Mouse (Mus musculus): ENCODE measurements around the gene Vps25.
A peak's percentile ranks its signal among the peaks of the same experiment; 100 is the strongest.

Gene Vps25

DNA sequence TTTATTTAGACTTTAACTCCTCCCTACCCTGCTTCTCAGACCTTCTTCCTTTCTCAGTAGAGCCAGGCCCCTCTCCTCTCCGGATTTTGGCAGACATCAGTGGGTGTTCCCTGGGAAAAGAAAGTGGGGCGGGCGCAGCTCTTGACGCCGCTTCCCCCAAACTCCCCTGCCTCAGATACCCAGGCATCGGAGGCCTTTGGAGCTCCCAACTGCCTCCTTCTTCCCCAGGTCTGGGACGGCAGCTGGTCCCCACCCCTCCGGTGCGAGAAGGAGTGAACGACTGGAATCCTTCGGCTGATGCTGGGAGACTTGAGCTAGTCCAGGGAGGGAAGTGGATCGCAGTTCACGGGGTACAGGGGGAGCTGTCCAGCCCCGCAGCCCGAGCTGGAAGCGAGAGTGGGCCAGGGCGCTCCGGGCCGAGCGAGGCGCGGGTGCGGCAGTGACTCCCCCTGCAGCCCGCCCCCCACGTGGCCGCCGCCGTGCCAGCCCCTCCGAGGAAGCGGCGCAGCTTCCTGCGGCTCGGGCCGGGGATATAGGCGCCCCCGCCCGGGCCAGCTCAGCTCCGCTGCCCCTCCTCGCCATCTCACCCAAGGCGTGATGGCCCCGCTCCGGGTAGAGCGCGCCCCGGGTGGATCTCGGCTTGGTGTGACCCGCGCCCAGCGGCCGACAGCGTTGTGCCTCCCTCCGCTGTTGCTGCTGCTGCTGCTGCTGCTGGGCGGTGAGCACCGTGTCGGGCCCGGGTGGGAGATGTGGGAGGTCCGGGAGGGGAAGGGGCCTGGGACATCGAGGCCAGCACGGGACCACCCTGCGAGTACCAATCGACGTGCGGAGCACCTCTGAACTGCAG is 7.4 kb upstream of the Vps25 start, which contains the start of gene Ramp2:
Ramp2 (plus strand) TSS at position 174 of the 847 bp plus-strand sequence.
- DNase-seq: peak; percentile 65

DNA sequence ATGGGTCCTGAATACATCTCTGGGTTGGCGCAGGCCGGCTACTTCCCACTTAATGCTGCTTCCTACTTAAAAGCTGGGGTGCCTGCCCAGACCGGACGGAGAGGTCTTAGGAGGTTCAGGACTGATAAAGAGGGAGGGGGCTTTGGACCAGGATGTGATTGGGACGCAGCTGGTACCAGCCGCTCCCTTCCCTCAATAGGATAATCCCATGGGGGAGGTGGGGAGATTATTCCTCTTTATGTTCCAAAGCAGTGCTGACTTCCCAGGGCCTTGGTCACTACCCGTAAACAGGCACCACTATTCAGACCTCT is 6.8 kb upstream of the Vps25 start:
- no peak for DNase-seq

DNA sequence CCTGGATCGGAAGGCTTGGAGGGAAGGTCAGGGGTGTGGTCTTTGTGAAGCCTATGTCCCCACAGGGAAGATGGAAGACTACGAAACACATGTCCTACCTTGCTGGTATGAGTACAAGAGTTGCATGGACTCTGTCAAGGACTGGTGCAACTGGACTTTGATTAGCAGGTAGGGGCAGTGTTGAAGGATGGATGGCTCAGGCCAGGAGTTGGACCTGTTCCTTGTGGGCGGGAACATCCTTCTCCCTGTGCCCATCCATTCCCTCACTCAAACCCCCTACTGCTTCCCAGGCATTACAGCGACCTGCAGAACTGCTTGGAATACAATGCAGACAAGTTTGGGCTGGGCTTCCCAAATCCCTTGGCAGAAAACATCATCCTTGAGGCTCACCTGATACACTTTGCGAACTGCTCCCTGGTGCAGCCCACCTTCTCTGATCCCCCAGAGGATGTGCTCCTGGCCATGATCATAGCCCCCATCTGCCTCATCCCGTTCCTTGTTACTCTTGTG is 5.9 kb upstream of the Vps25 start:
- DNase-seq: no peak

DNA sequence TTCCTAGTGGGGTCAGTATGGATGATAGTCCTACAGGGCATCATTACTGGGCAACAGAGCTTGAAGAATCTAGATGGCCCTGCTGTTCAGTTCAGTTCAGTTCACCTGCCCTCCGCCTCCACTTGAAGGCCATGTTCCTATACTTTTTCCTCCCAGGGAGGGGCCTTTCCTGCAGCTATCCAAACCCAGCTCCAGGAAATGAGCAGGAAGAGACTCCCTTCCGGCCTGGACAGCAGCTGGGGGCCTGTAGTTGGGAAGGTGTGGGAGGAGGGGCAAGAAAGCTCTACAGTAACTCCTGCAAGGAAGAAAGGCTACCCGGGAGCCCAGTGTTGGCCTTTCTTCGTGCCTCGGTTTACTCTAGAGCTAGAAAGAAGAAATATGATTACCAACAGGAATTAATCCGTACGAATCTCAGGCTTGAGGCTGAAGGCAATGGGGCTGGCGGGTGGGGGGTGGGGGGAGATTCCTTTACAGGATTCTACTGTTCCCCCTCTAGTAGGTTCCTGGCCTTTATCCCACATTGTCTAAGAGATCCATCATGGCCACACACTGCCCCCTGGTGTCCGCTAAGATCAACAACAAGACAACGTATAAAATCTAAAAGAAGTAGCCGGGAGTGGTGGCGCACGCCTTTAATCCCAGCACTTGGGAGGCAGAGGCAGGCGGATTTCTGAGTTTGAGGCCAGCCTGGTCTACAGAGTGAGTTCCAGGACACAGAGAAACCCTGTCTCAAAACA is 5.1 kb upstream of the Vps25 start:
- peak; percentile 83 for DNase-seq

DNA sequence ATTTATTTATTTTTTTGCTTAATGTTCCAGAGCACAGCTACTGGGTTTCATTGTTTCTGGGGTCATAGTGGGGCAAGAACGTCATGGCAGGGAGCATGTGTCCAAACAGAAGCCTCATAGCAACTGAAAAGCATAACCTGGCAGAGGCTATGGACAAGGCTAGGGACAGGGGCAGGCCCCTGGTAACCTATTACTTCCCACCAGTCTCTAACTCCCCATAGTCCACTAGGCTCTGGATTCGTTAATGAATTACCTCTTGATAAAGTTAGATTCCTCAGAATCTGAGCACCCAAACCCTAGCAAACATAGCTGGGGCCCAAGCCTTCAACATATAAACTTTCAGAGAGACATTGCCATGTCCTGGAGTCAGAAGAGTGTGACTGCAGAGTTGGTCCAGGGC is 2.5 kb upstream of the Vps25 start:
- DNase-seq: no peak

DNA sequence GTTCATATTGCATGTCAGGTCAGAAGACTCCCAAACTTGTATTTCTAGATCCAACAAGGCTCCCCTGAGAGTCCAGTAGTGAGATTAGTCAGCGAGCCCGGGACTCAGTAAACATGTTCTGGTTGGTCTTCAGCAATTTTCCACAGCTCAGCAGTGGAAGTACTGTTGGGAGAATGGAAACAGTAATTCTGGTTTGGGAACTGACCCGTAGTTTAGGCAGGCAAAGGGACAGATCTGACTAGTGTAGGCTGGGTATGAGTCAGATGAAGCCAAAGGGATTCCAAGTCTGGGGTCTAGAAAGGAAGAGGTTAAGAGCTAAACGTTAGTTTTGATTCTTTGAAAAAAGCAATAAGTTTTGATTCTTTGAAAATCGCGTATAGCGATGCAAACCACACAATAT is 566 bp upstream of the Vps25 start:
- no peak for DNase-seq

DNA sequence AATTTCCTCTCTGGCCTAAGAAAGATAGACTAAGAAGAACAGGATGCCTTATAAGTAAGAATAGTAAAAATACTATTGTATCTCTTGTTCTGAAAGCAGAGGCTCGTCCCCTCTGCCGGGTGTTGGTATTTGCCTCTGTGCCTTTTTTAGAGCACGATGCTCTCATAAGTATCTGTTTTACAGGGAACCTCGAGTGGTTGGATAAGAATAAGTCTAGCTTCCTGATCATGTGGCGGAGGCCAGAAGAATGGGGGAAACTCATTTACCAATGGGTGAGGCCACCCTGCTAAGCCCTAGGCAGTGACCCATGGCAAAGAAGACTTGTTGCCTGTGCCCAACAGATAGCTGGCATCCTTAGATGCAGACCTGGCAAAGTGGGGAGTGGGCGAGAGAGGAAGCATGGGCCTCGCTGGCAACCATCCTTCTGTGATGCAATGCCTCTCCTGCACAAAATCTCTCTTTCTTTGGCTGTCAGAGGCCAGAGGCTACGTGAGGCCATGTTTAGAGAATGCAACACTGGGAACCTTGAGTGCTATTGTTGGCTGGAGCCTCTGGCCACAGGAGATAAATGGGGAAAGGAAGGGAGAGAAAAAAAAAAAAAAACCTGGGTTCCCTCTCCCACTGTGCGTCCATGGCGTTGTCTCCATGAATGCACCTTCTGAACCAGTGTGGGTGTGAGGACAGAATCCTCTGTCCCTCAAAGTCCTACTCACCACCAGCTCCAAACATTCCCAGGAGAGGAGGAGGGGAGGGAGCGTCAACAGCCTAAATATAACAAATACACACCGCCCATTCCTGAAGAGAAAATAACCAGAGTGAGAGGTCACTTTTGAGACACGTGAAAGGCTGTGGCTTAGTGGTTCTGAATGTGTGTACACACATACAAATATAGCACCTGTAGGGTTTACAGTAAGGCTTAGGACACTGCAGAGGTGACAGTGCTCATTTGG is 2.6 kb downstream of the Vps25 start:
- DNase-seq: no peak

DNA sequence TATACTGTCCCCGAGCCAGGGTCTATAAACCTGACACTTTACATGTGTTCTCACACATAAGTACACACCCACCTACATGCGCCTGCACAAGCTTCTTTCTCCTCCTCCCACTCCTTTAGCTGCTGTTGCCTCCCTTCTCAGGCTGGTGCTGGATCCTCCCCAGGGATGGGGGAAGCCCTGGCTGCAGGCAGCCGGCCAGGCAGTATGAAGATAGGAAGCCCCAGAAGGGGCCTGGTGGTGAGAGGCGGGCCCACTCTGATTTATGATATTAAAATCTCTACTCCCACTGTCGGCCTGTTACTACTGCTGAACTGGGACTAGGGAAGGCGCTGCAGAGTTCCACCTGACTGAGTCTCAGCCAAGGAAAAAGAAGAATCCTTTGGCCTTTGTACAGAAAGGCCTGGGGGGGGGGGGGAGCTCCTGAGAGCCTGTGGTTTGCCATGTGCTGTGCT is 5.8 kb downstream of the Vps25 start:
- no peak for DNase-seq

DNA sequence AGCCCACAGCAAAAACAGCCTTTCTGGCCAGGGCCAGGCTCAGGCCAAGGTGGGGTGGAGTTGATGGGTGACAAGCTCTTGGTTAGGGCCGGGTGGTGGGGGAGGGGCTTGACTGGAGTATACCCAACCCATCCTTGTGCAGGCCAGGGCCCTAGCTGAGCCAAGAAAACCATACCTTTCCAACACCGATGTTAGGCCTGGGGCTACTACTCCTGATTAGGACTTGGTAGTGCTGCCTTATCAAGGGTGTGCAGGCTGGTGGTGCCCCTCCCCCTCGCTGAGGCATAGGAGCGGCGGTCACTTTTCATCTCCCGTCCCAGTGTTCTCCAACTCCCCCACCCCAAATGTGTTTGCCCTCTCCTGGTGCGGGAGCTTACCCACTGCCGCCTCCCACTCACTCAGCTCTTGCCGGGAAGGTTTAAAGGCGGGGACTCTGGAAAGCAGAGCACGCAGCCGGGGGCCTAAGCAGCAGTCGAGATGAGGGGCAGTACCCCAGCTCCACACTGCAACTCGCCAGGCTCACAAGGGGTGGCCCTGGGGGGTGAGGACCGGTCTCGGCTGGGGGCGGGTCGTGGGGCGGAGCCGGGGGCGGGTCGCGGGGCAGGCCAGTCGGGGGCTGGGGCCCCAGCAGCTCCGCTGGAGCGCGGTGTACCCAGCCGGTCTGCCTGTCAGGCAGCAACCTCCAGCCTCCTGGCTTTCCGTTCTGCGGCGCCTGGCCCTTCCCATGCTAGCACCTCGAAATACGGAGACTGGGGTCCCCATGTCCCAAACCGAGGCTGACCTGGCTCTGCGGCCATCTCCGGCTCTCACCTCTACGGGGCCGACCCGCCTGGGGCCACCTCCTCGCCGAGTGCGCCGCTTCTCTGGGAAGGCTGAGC is 6.7 kb downstream of the Vps25 start, which contains the start of gene Wnk4:
Wnk4 (plus strand) TSS at position 620 of the 878 bp plus-strand sequence.
- DNase-seq: peak; percentile 79

DNA sequence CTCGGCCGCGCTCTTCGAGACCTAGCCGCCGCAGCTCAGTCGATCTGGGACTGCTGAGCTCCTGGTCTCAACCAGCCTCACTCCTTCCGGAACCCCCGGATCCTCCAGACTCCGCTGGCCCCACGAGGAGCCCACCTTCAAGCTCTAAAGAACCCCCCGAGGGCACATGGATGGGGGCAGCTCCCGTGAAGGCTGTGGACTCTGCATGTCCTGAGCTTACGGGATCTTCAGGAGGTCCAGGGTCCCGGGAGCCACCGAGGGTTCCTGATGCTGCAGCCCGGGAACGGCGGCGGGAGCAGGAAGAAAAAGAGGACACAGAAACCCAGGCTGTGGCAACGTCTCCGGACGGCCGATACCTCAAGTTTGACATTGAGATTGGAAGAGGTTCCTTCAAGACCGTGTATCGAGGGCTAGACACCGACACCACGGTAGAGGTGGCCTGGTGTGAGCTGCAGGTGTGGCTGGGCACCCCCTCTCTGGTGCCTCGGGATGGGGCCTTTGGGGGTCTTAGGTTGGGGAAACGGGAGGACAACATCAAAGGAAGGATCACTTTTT is 7.4 kb downstream of the Vps25 start:
- no peak for DNase-seq

DNA sequence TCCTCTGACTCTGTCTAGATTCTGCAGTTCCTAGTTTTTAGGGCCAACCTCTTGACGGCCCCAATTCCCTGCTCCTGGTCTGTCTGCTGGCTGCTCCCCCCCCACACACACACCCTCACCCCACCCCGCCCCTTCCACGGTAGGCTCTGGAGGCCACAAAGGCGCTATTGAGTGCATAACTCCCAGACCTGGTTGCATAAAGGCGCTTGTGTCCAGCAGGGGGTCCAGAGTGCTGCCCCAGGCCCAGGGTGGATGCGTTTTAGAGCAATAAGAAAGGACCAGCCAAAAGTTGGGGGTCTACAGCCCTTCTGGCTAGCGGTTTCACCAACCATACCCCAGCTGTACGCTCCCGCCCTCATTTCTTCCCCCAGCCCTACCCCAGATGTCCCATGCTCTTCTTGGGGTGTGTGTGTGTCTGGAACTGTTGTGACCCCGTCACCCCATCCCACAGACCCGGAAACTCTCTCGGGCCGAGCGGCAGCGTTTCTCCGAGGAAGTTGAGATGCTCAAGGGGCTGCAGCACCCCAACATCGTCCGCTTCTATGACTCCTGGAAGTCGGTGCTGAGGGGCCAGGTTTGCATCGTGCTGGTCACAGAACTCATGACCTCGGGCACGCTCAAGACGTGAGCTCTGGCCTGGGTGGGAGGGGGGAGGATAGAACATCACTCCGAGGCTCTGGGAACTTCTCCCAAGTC is 8.9 kb downstream of the Vps25 start:
- DNase-seq: peak; percentile 64

DNA sequence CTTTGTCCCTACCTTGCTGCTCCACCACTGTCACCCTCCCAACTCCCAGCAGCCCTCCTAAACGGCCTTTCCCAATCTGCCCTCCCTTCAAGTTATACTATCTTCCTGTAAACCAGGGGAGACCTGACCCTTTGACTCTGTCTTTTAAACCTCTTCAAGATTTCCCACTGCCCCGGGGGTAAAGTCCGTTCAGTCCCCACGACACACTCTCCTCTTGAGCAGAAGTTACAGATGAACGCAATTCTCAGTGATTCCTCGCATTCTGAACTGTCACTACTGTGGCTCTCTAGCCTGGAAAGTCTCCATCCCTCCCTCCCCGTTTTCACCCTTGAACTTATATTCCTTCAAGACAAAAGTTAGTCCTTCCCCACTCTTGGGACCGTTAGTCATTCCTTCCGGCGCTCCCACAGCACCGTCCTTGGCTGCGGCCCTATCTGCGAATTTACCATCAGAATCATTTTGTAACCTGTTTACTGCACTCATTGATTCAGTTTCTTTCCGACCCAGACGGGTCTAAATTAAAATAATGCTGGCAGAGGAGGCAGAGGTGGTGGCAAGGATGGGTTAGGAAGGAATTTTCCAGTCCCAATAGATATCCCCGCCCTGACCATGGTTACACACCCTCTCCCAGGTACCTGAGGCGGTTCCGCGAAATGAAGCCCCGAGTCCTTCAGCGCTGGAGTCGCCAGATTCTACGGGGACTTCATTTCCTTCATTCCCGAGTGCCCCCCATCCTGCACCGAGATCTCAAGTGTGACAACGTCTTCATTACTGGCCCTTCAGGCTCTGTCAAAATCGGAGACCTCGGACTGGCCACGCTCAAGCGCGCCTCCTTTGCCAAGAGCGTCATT is 9.9 kb downstream of the Vps25 start:
- no peak for DNase-seq

DNA sequence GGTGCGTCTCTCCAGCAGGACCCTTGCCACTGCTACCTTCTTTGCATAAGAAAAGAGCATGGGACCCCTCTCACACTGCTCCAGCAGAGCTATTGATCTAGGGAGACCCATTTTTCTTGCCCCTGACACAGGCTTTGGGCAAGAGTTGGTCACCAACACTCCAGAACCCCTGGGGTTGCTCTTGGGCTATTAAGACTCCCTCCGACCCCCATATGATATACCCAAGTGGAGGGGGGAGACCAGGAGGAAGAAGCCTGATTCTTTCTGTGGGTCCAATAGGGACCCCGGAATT is 10.4 kb downstream of the Vps25 start:
- no peak for DNase-seq

DNA sequence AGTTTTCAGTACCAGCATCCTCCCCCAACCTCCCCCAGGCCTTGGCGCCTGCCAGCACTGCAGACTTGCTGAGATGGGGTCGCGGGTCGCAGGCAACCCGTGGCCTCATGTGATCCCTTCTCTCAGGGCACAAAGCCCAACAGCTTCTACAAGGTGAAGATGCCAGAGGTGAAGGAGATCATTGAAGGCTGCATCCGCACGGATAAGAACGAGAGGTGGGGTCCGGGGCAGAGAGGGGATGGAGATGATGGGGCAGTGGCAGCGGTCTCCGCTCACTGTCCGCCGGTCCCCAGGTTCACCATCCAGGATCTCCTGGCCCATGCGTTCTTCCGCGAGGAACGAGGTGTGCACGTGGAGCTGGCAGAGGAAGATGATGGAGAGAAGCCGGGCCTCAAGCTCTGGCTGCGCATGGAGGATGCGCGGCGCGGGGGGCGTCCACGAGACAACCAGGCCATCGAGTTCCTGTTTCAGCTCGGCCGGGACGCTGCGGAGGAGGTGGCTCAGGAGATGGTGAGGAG is 11.5 kb downstream of the Vps25 start:
- peak; percentile 40 for DNase-seq

DNA sequence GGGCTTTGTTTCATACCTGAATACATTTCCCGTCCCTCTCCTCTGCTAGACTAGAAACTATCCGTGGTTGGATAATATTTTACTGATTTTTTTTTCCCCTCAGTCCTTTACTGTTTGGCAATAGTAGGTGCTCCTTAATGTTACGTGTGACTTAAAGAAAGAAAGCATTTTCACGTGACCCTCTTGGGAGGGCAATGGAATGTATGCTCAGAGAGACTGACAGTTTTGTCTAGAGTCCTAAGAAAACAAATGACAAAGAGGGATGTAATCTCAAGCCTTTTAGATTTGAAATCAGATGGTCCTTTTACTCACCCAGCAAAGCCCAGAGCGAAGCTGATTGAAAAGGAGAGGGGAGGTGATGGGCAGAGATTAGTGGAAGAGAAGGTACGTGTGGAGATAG is 12.4 kb downstream of the Vps25 start:
- DNase-seq: no peak

DNA sequence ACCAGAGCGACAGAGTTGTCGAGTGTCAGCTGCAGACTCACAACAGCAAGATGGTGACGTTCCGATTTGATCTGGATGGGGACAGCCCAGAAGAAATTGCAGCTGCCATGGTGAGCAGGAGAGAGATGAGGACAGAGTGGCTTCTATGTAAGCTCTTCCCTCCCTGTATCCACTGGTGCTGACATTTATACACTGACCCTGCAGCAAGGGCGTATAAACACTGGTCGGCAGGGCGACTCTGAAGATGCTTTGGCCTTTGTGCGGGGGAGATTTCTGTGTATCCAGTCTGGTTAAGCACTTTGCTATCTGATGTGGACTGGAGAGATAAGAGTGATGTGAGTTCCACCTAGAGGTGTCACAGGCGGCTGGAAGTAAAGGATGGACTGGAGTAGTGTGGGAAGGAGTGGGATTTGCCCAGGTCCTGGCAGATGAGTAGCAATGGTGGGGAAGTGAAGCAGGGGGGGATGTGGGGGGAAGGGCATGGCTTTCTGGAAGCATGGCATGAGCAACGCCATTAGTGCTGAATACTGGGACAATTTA is 16.1 kb downstream of the Vps25 start:
- peak; percentile 80 for DNase-seq

DNA sequence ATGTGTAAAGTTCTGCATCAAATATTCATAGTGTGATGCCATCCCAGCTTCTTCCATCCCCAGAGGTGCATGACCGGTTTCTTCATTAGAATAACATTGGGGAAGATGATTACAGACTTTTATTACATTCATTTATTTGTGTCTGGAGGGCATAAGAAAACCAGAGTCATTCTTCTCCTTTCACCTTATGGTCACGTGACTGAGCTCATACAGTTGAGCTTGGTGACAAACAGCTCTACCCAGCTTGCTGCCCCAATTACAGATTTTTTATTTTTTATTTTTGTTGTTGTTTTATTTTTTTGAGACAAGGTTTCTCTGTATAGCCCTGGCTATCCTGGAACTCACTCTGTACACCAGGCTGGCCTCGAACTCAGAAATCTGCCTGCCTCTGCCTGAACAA is 18.9 kb downstream of the Vps25 start:
- no peak for DNase-seq

DNA sequence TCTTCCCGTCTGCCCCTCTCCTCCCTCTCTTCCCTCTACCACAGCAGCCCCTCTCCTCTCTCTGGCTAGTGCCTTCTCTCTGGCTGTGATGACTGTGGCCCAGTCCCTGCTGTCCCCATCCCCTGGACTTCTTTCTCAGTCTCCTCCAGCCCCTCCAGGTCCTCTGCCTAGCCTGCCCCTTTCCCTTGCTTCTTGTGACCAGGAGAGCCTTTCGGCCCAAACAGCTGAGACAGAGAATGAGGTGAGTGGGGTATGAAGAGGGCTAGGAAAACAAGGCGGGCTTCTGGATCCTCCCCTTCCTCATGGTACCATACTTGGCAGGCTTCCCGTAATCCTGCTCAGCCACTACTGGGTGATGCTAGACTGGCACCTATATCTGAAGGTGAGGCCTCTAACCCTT is 21.8 kb downstream of the Vps25 start:
- no peak for DNase-seq

DNA sequence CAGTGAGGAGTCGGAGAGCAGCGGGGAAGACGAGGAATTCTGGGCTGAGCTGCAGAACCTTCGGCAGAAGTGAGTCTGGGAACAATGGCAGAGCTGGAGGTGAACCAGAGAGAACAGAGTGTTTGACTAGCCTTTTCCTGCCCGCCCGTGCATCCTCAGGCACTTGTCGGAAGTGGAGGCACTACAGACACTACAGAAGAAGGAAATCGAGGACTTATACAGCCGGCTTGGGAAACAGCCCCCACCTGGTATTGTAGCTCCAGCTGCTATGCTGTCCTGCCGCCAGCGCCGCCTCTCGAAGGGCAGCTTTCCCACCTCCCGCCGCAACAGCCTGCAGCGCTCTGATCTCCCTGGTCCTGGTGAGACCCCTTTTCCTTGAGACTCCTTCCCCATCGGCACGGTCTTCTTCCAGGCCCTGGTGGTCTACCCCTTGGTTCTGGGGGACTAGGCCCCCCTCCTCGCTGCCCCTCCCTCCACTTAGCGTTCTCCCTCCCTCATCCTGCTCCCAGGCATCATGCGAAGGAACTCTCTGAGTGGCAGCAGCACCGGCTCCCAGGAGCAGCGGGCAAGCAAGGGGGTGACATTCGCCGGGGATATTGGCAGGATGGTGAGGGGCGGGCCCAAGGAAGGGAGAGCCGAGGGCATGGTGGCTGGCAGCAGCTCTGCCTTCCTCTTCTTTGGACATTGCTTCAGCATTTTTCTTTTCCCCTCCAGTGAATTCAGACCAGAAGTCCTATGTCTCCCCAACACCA is 23.0 kb downstream of the Vps25 start:
- no peak for DNase-seq

Data from retina, postnatal 1 day (tissue).